ENCODE assay signal across 12 mouse cellular contexts in genomic region chr6:94627714-94628595, GRCm38 (mm10).
DNase-seq lines count a peak whose midpoint lies in the region; ATAC-seq and TF ChIP-seq lines count a peak whose summit lies in the region.
"Had no signal": no experiment of that assay in that cellular context is flagged by ENCODE, and none has a peak within 500 bp of the region (broad histone marks: within the 10 kb centered on the region; RNA-seq: fewer than 3 reads in every experiment).

No protein-coding gene starts in this region.

- no peak for DNase-seq in heart, adult 11 months
- no peak for DNase-seq in gastrocnemius, postnatal 36 days
- DNase-seq in thymus, postnatal 0 days (ENCODE audit: low spot score): no peak
- no peak for DNase-seq in layer of hippocampus, adult 18-20 months (ENCODE audit: low spot score in 2 of 2)
- DNase-seq: heart, postnatal 14 days; layer of hippocampus, postnatal 36 days; liver, embryonic 13.5 days had no signal

- peak overlapping the region; percentile 30; the same call in 1 of the 2 replicates for H3K27ac ChIP-seq in heart, embryonic 15.5 days
- peak overlapping the region; percentile 38 for H3K27ac ChIP-seq in embryonic fibroblast, embryonic 13.5 days (ENCODE audit: insufficient read depth, low read length)
- peak overlapping the region; percentile 59 for H3K27ac ChIP-seq in hindbrain, embryonic 15.5 days (replicated peaks)
- 0 out of 2 replicates have a peak overlapping the region, but pooled peaks have one; percentile 13 for H3K27ac ChIP-seq in midbrain, embryonic 16.5 days (ENCODE audit: low read length)
- H3K27ac ChIP-seq: liver, embryonic 13.5 days had no signal

- no peaks in the 10 kb centered on the region for H3K27me3 ChIP-seq in heart, embryonic 15.5 days
- H3K27me3 ChIP-seq in hindbrain, embryonic 15.5 days: no peaks in the 10 kb centered on the region
- H3K27me3 ChIP-seq in midbrain, embryonic 16.5 days (ENCODE audit: control insufficient read depth, insufficient read depth, low read depth, low read length): no peaks in the 10 kb centered on the region

- 63% methylated on average over 15 of the region's 15 CpGs for WGBS in heart, embryonic 15.5 days
- 40% methylated on average over 15 of the region's 15 CpGs for WGBS in hindbrain, embryonic 15.5 days
- WGBS in midbrain, embryonic 16.5 days: 50% methylated on average over 15 of the region's 15 CpGs

- no peak for TF ChIP-seq CTCF in embryonic fibroblast, embryonic 13.5 days (IDR thresholded peaks at IDR 0.05; ENCODE audit: borderline replicate concordance, insufficient read depth, low read length)

- TF ChIP-seq POLR2A in embryonic fibroblast, embryonic 13.5 days (IDR thresholded peaks at IDR 0.05; ENCODE audit: low read depth, low read length): no peak

- H3K4me3 ChIP-seq in heart, embryonic 15.5 days: no peak overlapping the region
- no peak overlapping the region for H3K4me3 ChIP-seq in embryonic fibroblast, embryonic 13.5 days (ENCODE audit: insufficient read depth, low read length)
- no peak overlapping the region for H3K4me3 ChIP-seq in hindbrain, embryonic 15.5 days
- H3K4me3 ChIP-seq in midbrain, embryonic 16.5 days (ENCODE audit: low read depth, low read length): no peak overlapping the region
- H3K4me3 ChIP-seq: liver, embryonic 13.5 days had no signal

- peaks cover 10% of the 10 kb centered on the region; the same call in 1 of the 2 replicates for H3K36me3 ChIP-seq in heart, embryonic 15.5 days
- peaks cover 3% of the 10 kb centered on the region; the same call in 1 of the 2 replicates for H3K36me3 ChIP-seq in hindbrain, embryonic 15.5 days
- no peaks in the 10 kb centered on the region for H3K36me3 ChIP-seq in midbrain, embryonic 16.5 days (ENCODE audit: control insufficient read depth, insufficient read depth, low read length)
- H3K36me3 ChIP-seq: liver, embryonic 13.5 days had no signal

- H3K9me3 ChIP-seq in heart, embryonic 15.5 days (replicated peaks): no peaks in the 10 kb centered on the region
- H3K9me3 ChIP-seq in hindbrain, embryonic 15.5 days: no peaks in the 10 kb centered on the region
- H3K9me3 ChIP-seq in midbrain, embryonic 16.5 days (replicated peaks; ENCODE audit: control insufficient read depth, low read length, poor library complexity, severe bottlenecking): no peaks in the 10 kb centered on the region
- H3K9me3 ChIP-seq: liver, embryonic 13.5 days had no signal

- no peak overlapping the region for H3K4me2 ChIP-seq in heart, embryonic 15.5 days
- H3K4me2 ChIP-seq in hindbrain, embryonic 15.5 days: no peak overlapping the region
- no peak overlapping the region for H3K4me2 ChIP-seq in midbrain, embryonic 16.5 days (ENCODE audit: low read length)
- H3K4me2 ChIP-seq: liver, embryonic 13.5 days had no signal

- H3K4me1 ChIP-seq in heart, embryonic 15.5 days (replicated peaks): peaks cover 13% of the 10 kb centered on the region
- peaks cover 20% of the 10 kb centered on the region for H3K4me1 ChIP-seq in embryonic fibroblast, embryonic 13.5 days (ENCODE audit: control insufficient read depth, insufficient read depth, low read length)
- peaks cover 47% of the 10 kb centered on the region for H3K4me1 ChIP-seq in hindbrain, embryonic 15.5 days (replicated peaks)
- peaks cover 9% of the 10 kb centered on the region; the same call in 1 of the 2 replicates for H3K4me1 ChIP-seq in midbrain, embryonic 16.5 days (ENCODE audit: control insufficient read depth, insufficient read depth, low read length)
- H3K4me1 ChIP-seq: liver, embryonic 13.5 days had no signal

- no peak overlapping the region for H3K9ac ChIP-seq in heart, embryonic 15.5 days
- H3K9ac ChIP-seq in hindbrain, embryonic 15.5 days: no peak overlapping the region
- no peak overlapping the region for H3K9ac ChIP-seq in midbrain, embryonic 16.5 days (ENCODE audit: low read depth, low read length)
- H3K9ac ChIP-seq: liver, embryonic 13.5 days had no signal

- ATAC-seq in heart, embryonic 15.5 days (replicated peaks; ENCODE audit: insufficient number of reproducible peaks, insufficient read depth, low FRiP score, low read depth): no peak
- no peak for ATAC-seq in hindbrain, embryonic 15.5 days (ENCODE audit: low FRiP score, low read depth)
- no peak for ATAC-seq in midbrain, embryonic 16.5 days
- ATAC-seq: activated CD4-positive, CD25-positive, alpha-beta regulatory T cell, adult 4 months had no signal

- intact Hi-C loops in gastrocnemius, postnatal 36 days (cut with DNase I): loop anchor here (10.0 kb wide), 1 partner anchor 147 kb away; no protein-coding TSS in a partner anchor
